Mouse (Mus musculus) liver (tissue): ENCODE data around the gene Slc35e3.

Experiments
- DNase-seq: peaks from one replicate; pipeline ENCODE4 v3.0.0-alpha.2; 2020; ENCODE audit warnings: mixed read lengths

Slc35e3 gene

GRCm38 (mm10) chr10:117696021-117696826 is 49.9 kb downstream of the Slc35e3 start:
- no peak for DNase-seq

- no peak for DNase-seq
These were observed 50.6 kb downstream of the Slc35e3 start for GRCm38 (mm10) chr10:117695605-117696004.

- DNase-seq, result no peak
These were observed 51.1 kb downstream of the Slc35e3 start for GRCm38 (mm10) chr10:117695027-117695426.

GRCm38 (mm10) chr10:117694255-117694953 is 51.8 kb downstream of the Slc35e3 start:
- no peak for DNase-seq

GRCm38 (mm10) chr10:117692953-117693352 is 53.2 kb downstream of the Slc35e3 start:
- no peak for DNase-seq

- DNase-seq, result no peak
These were observed 54.0 kb downstream of the Slc35e3 start for GRCm38 (mm10) chr10:117692173-117692572.

GRCm38 (mm10) chr10:117691389-117691968 is 54.7 kb downstream of the Slc35e3 start:
- DNase-seq, result no peak

- no peak for DNase-seq
These were observed 55.3 kb downstream of the Slc35e3 start for GRCm38 (mm10) chr10:117690770-117691296.

GRCm38 (mm10) chr10:117690101-117690352 is 56.1 kb downstream of the Slc35e3 start:
- DNase-seq, result no peak

GRCm38 (mm10) chr10:117689297-117690100 is 56.7 kb downstream of the Slc35e3 start:
- no peak for DNase-seq

GRCm38 (mm10) chr10:117688204-117689151 is 57.7 kb downstream of the Slc35e3 start:
- DNase-seq, result peak; percentile 56

- no peak for DNase-seq
These were observed 58.6 kb downstream of the Slc35e3 start for GRCm38 (mm10) chr10:117687577-117687976.

GRCm38 (mm10) chr10:117687018-117687417 is 59.1 kb downstream of the Slc35e3 start:
- no peak for DNase-seq

- no peak for DNase-seq
These were observed 60.1 kb downstream of the Slc35e3 start for GRCm38 (mm10) chr10:117685849-117686591.

GRCm38 (mm10) chr10:117685171-117685848 is 60.9 kb downstream of the Slc35e3 start:
- DNase-seq, result no peak

GRCm38 (mm10) chr10:117684298-117685170 is 61.6 kb downstream of the Slc35e3 start:
- no peak for DNase-seq

- DNase-seq, result no peak
These were observed 62.5 kb downstream of the Slc35e3 start for GRCm38 (mm10) chr10:117683734-117684037.
